In the genomic region with DNA sequence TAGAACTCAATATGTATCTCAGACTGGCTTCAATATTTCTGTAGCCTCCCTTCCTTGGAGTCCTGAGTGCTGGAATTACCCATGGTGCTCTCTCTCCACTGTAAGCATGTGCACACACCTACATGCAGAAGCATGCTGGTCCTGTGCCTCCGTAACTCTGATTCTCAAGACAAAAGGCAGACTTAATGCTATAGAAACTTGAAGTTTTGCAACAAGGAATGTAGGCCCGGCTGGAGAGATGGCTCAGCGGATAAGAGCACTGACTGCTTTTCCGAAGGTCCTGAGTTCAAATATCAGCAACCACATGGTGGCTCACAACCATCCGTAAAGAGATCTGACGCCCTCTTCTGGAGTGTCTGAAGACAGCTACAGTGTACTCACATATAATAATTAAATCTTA, we compare ENCODE assay signal across 7 mouse cellular contexts. TPM values are rescaled to one million over a fixed set of nuclear protein-coding genes. Genes with fewer than 3 reads are reported as not detected.
DNase-seq lines count a peak whose midpoint lies in the region; ATAC-seq and TF ChIP-seq lines count a peak whose summit lies in the region.
"Not testable (repeated sequence)": the region's sequence is repeated elsewhere in the genome, so short reads cannot be mapped to it uniquely, and the experiment has no call there.

No protein-coding gene starts in this region.

- peak overlapping the region; percentile 54; the same call in 1 of the 2 replicates for H3K9ac ChIP-seq in ES-E14 (ENCODE audit: insufficient read depth, low read depth, low read length, poor library complexity, severe bottlenecking)
- not testable (repeated sequence) for H3K9ac ChIP-seq in embryonic facial prominence, embryonic 14.5 days (ENCODE audit: low read depth, low read length); hindbrain, embryonic 13.5 days; limb, embryonic 12.5 days (replicated peaks); liver, embryonic 16.5 days (ENCODE audit: low read depth, low read length); midbrain, embryonic 13.5 days (replicated peaks)

- not testable (repeated sequence) for H3K4me1 ChIP-seq in ES-E14 (ENCODE audit: control insufficient read depth in 2 of 2, insufficient read depth in 2 of 2, low read length in 2 of 2, poor library complexity in 1 of 2)
- H3K4me1 ChIP-seq in embryonic facial prominence, embryonic 14.5 days (ENCODE audit: control insufficient read depth, insufficient read depth, low read length), result peaks cover 13% of the 10 kb centered on the region
- H3K4me1 ChIP-seq in hindbrain, embryonic 13.5 days (replicated peaks), result peaks cover 33% of the 10 kb centered on the region
- H3K4me1 ChIP-seq in limb, embryonic 12.5 days (replicated peaks), result peaks cover 26% of the 10 kb centered on the region
- H3K4me1 ChIP-seq in liver, embryonic 16.5 days (ENCODE audit: control insufficient read depth, low read depth, low read length), result peaks cover 22% of the 10 kb centered on the region
- H3K4me1 ChIP-seq in midbrain, embryonic 13.5 days (replicated peaks), result peaks cover 33% of the 10 kb centered on the region

- DNase-seq in ES-E14 (ENCODE audit: low read depth, low spot score); embryonic facial prominence, embryonic 14.5 days (ENCODE audit: low spot score); gastrocnemius, adult 2 months: not testable (repeated sequence)

- not testable (repeated sequence) for TF ChIP-seq CTCF in gastrocnemius, adult 2 months (IDR thresholded peaks at IDR 0.05)

- H3K4me2 ChIP-seq in embryonic facial prominence, embryonic 14.5 days (ENCODE audit: low read depth, low read length), result peak overlapping the region; percentile 88
- H3K4me2 ChIP-seq in hindbrain, embryonic 13.5 days, result not testable (repeated sequence)
- peak overlapping the region; percentile 78; the same call in 1 of the 2 replicates for H3K4me2 ChIP-seq in limb, embryonic 12.5 days
- peak overlapping the region; percentile 94 for H3K4me2 ChIP-seq in liver, embryonic 16.5 days (ENCODE audit: low read depth, low read length)
- peak overlapping the region; percentile 90; the same call in 1 of the 2 replicates for H3K4me2 ChIP-seq in midbrain, embryonic 13.5 days (replicated peaks)

- 95% methylated on average over 6 of the region's 6 CpGs for WGBS in embryonic facial prominence, embryonic 14.5 days
- WGBS in hindbrain, embryonic 13.5 days, result 92% methylated on average over 6 of the region's 6 CpGs
- 88% methylated on average over 6 of the region's 6 CpGs for WGBS in limb, embryonic 12.5 days
- WGBS in liver, embryonic 16.5 days (ENCODE audit: insufficient replicate concordance), result 66% methylated on average over 6 of the region's 6 CpGs
- 86% methylated on average over 6 of the region's 6 CpGs for WGBS in midbrain, embryonic 13.5 days

- in situ Hi-C loops in ES-E14 (cut with MboI; ENCODE audit: low sequenced_read_pairs in 2 of 2, unreplicated experiment in 2 of 2), result not testable (repeated sequence)

- H3K36me3 ChIP-seq in ES-E14 (ENCODE audit: control insufficient read depth, insufficient read depth, low read length, poor library complexity, severe bottlenecking); liver, embryonic 16.5 days (ENCODE audit: control insufficient read depth, insufficient read depth); midbrain, embryonic 13.5 days: not testable (repeated sequence)
- peaks cover 17% of the 10 kb centered on the region for H3K36me3 ChIP-seq in embryonic facial prominence, embryonic 14.5 days (ENCODE audit: control insufficient read depth, insufficient read depth, low read length)
- peaks cover 10% of the 10 kb centered on the region for H3K36me3 ChIP-seq in hindbrain, embryonic 13.5 days
- peaks cover 21% of the 10 kb centered on the region for H3K36me3 ChIP-seq in limb, embryonic 12.5 days

- H3K27ac ChIP-seq in ES-E14 (ENCODE audit: insufficient read depth, low read depth, low read length, poor library complexity, severe bottlenecking), result peak overlapping the region; percentile 98; the same call in 1 of the 2 replicates
- 0 out of 2 replicates have a peak overlapping the region, but pooled peaks have one; percentile 30 for H3K27ac ChIP-seq in embryonic facial prominence, embryonic 14.5 days (replicated peaks; ENCODE audit: low read depth, low read length)
- H3K27ac ChIP-seq in gastrocnemius, adult 2 months, result peak overlapping the region; percentile 96; the same call in 1 of the 2 replicates
- 0 out of 2 replicates have a peak overlapping the region, but pooled peaks have one; percentile 35 for H3K27ac ChIP-seq in hindbrain, embryonic 13.5 days
- H3K27ac ChIP-seq in limb, embryonic 12.5 days; liver, embryonic 16.5 days (ENCODE audit: low read length); midbrain, embryonic 13.5 days: not testable (repeated sequence)

- intact Hi-C loops in gastrocnemius, adult 2 months (cut with DNase I), result loop anchor here (5.0 kb wide), 1 partner anchor 123 kb away; no protein-coding TSS in a partner anchor

- H3K27me3 ChIP-seq in embryonic facial prominence, embryonic 14.5 days (replicated peaks; ENCODE audit: control insufficient read depth, insufficient read depth, low read length); hindbrain, embryonic 13.5 days; limb, embryonic 12.5 days; liver, embryonic 16.5 days (ENCODE audit: control insufficient read depth, insufficient read depth, low read depth, low read length); midbrain, embryonic 13.5 days: not testable (repeated sequence)

- ATAC-seq in embryonic facial prominence, embryonic 14.5 days (ENCODE audit: low read depth); hindbrain, embryonic 13.5 days (ENCODE audit: low FRiP score); limb, embryonic 12.5 days (ENCODE audit: insufficient number of reproducible peaks, insufficient read depth, low FRiP score, low TSS enrichment, low read depth); liver, embryonic 16.5 days (ENCODE audit: low read depth); midbrain, embryonic 13.5 days: not testable (repeated sequence)

- H3K9me3 ChIP-seq in ES-E14 (ENCODE audit: control insufficient read depth, insufficient read depth, low read depth, low read length); embryonic facial prominence, embryonic 14.5 days (ENCODE audit: control insufficient read depth, low read length); hindbrain, embryonic 13.5 days; limb, embryonic 12.5 days; liver, embryonic 16.5 days (replicated peaks; ENCODE audit: control insufficient read depth, low read length); midbrain, embryonic 13.5 days: not testable (repeated sequence)

- H3K4me3 ChIP-seq in ES-E14 (ENCODE audit: insufficient read depth in 1 of 2, low read depth in 1 of 2, low read length in 2 of 2, poor library complexity in 1 of 2, severe bottlenecking in 1 of 2); embryonic facial prominence, embryonic 14.5 days (ENCODE audit: low read depth, low read length); gastrocnemius, adult 2 months; hindbrain, embryonic 13.5 days; limb, embryonic 12.5 days (replicated peaks); midbrain, embryonic 13.5 days (replicated peaks): not testable (repeated sequence)
- H3K4me3 ChIP-seq in liver, embryonic 16.5 days (ENCODE audit: low read depth, low read length), result peak overlapping the region; percentile 76; the same call in 1 of the 2 replicates

RNA-seq across cellular contexts. Expression of a gene that starts 2.0 kb away (rescaled TPM):
- 272 and 369 TPM in 2 replicates for total RNA-seq in ES-E14 (2012; rRNA removed)
- 59.8 and 66.0 TPM in 2 replicates for polyA plus RNA-seq in embryonic facial prominence, embryonic 14.5 days (2014; fragmentation: Nextera tagmentation; extraction: Ambion mirVana)
- 10 to 100 TPM; 49.2 to 58.9 TPM for total RNA-seq in gastrocnemius, adult 2 months (2021)
- polyA plus RNA-seq in hindbrain, embryonic 13.5 days (2015; fragmentation: Nextera tagmentation; extraction: Ambion mirVana), result 36.7 and 39.7 TPM in 2 replicates
- polyA plus RNA-seq in limb, embryonic 12.5 days (2016; fragmentation: Nextera tagmentation; extraction: Ambion mirVana), result 60.2 and 62.7 TPM in 2 replicates
- polyA plus RNA-seq in liver, embryonic 16.5 days (2015; fragmentation: Nextera tagmentation; extraction: Ambion mirVana), result 14.5 and 15.9 TPM in 2 replicates
- polyA plus RNA-seq in midbrain, embryonic 13.5 days (2015; fragmentation: Nextera tagmentation; extraction: Ambion mirVana), result 43.0 and 47.3 TPM in 2 replicates

RNA-seq across cellular contexts. Expression of a gene that starts 38.4 kb away (rescaled TPM):
- total RNA-seq in ES-E14 (2012; rRNA removed), result 3.5 and 4.5 TPM in 2 replicates
- 7.6 TPM in 2 replicates for polyA plus RNA-seq in embryonic facial prominence, embryonic 14.5 days (2014; fragmentation: Nextera tagmentation; extraction: Ambion mirVana)
- 1 to 10 TPM; 4.0 to 6.1 TPM for total RNA-seq in gastrocnemius, adult 2 months (2021)
- polyA plus RNA-seq in hindbrain, embryonic 13.5 days (2015; fragmentation: Nextera tagmentation; extraction: Ambion mirVana), result 7.3 and 8.2 TPM in 2 replicates
- 8.0 and 8.7 TPM in 2 replicates for polyA plus RNA-seq in limb, embryonic 12.5 days (2016; fragmentation: Nextera tagmentation; extraction: Ambion mirVana)
- 0.84 and 1.1 TPM in 2 replicates for polyA plus RNA-seq in liver, embryonic 16.5 days (2015; fragmentation: Nextera tagmentation; extraction: Ambion mirVana)
- polyA plus RNA-seq in midbrain, embryonic 13.5 days (2015; fragmentation: Nextera tagmentation; extraction: Ambion mirVana), result 5.6 and 6.7 TPM in 2 replicates
